Mouse (Mus musculus) liver, embryonic 11.5 days (tissue): ENCODE measurements at regions not wholly inside any gene's neighbourhood (a gene's known extent, or its start where the extent isn't known, plus 50 kb on each side); places are given as distances from the start of the nearest gene placed in this dataset.

Experiments used
- ATAC-seq: fragments of 200-750 bp; cut with Nextera tagmentation; replicated peaks from 2 replicates; pipeline ENCODE4 v1.8.0; 2017; ENCODE audit warnings: moderate number of reproducible peaks, mild to moderate bottlenecking, moderate TSS enrichment, moderate library complexity; ENCODE audit not compliant: low FRiP score
- DNase-seq: peaks from one replicate; pipeline ENCODE4 v3.0.0-alpha.2; 2017; ENCODE audit warnings: low spot score
- H3K27ac ChIP-seq: fragments of 300-500 bp; sonication (generic); 2 replicates; pipeline ENCODE4 v1.5.1; 2014; ENCODE audit warnings: mild to moderate bottlenecking, low read depth, low read length, control low read depth
- H3K27me3 ChIP-seq: fragments of 300-500 bp; sonication (generic); replicated peaks from 2 replicates; pipeline ENCODE4 v1.6.1; 2014; ENCODE audit warnings: low read length, mixed read lengths; ENCODE audit not compliant: control insufficient read depth, insufficient read depth
- H3K36me3 ChIP-seq: fragments of 300-500 bp; sonication (generic); 2 replicates; pipeline ENCODE4 v1.6.1; 2014; ENCODE audit warnings: mild to moderate bottlenecking, low read length, moderate library complexity, mixed read lengths; ENCODE audit not compliant: control insufficient read depth, insufficient read depth
- H3K4me1 ChIP-seq: fragments of 300-500 bp; sonication (generic); replicated peaks from 2 replicates; pipeline ENCODE4 v1.6.1; 2014; ENCODE audit warnings: low read length, mixed read lengths; ENCODE audit not compliant: control insufficient read depth, insufficient read depth
- H3K4me2 ChIP-seq: fragments of 300-500 bp; sonication (generic); 2 replicates; pipeline ENCODE4 v1.6.1; 2014; ENCODE audit warnings: mild to moderate bottlenecking, control low read depth, moderate library complexity
- H3K4me3 ChIP-seq: fragments of 300-500 bp; sonication (generic); 2 replicates; pipeline ENCODE4 v1.5.1; 2014; ENCODE audit warnings: low read depth, low read length, control low read depth
- H3K9ac ChIP-seq: fragments of 300-500 bp; sonication (generic); 2 replicates; pipeline ENCODE4 v1.6.1; 2014; ENCODE audit warnings: low read depth, low read length, control low read depth
- H3K9me3 ChIP-seq: fragments of 300-500 bp; sonication (generic); 2 replicates; pipeline ENCODE4 v1.6.1; 2016; ENCODE audit warnings: low read length, inconsistent platforms, mixed read lengths; ENCODE audit not compliant: control insufficient read depth
- WGBS: fragments of 180-500 bp; shearing (Covaris S2); extraction: QIAGEN DNeasy Blood & Tissue Kit; methylation state at CpG from one replicate; pipeline ENCODE4 v1.1.7; 2014; 5-methylcytosine and 5-hydroxymethylcytosine counted together

GRCm38 (mm10) chr13:97523523-97524412, 236.7 kb downstream of the Gm10260 start:
- ATAC-seq (no peak), DNase-seq (no peak)
- 55% methylated on average over 19 of the region's 19 CpGs for WGBS
- Histone ChIP-seq H3K9ac (no peak overlapping the region), H3K9me3 (no peaks in the 10 kb centered on the region), H3K27me3 (no peaks in the 10 kb centered on the region), H3K4me3 (no peak overlapping the region), H3K4me1 (no peaks in the 10 kb centered on the region), H3K4me2 (no peak overlapping the region), H3K27ac (no peak overlapping the region), H3K36me3 (no peaks in the 10 kb centered on the region)

DNA sequence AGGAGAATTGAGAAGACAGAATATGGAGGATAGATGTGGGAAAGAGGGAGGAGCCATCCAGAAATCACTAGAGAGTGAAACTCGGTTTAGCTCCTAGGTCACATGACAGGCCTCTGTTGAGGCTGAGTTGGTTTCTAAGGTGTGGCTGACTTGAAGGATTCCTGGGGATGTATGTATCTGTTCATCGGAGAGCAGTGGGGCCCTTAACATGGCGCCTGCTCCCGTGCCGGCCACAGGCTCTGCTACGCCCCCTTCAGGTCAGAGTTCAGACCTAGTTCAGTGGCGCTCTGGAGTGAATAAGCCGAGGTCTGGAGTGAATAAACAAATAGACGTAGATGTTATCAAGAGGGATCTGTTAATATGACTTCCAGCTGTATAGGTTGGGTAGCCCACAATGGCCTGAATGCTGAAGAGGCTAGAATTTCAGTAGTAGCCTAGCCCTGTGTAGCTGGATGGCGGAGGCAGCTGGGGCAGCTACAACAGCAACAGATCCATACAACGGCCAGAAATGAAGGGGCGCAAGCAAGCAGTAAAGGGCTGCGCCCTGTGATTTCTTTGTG, 239.4 kb downstream of the Gm10260 start:
- ATAC-seq: no peak
- DNase-seq: no peak
- no peaks in the 10 kb centered on the region for H3K9me3 ChIP-seq
- H3K4me1 ChIP-seq: no peaks in the 10 kb centered on the region
- no peak overlapping the region for H3K4me3 ChIP-seq
- no peaks in the 10 kb centered on the region for H3K27me3 ChIP-seq
- no peak overlapping the region for H3K9ac ChIP-seq
- H3K27ac ChIP-seq: no peak overlapping the region
- no peaks in the 10 kb centered on the region for H3K36me3 ChIP-seq
- H3K4me2 ChIP-seq: no peak overlapping the region
- 81% methylated on average over 13 of the region's 13 CpGs for WGBS

DNA sequence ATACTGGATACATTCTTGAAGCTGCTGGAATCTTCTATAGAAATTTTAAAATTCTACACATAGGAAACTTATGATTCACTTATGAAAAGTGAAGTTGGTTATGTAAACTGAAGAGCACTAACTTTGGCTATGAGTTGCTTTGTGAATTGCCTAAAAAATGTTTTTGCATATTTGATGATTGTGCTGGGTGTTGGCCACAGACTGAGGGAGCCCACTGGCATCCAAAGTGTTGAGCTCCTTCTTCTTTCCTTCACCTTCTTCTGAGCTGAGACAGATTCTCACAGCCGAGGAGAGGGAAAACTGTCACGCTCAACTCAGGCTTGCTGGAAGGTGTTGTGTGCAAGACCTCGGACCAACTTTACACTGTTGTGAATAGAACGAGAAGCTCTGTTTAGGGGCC, 243.7 kb downstream of the Gm10260 start:
- 87% methylated on average over 4 of the region's 4 CpGs for WGBS
- no peak for ATAC-seq
- no peaks in the 10 kb centered on the region for H3K9me3 ChIP-seq
- no peak for DNase-seq
- H3K4me1 ChIP-seq: no peaks in the 10 kb centered on the region
- H3K36me3 ChIP-seq: no peaks in the 10 kb centered on the region
- no peak overlapping the region for H3K27ac ChIP-seq
- no peak overlapping the region for H3K4me3 ChIP-seq
- H3K9ac ChIP-seq: no peak overlapping the region
- no peaks in the 10 kb centered on the region for H3K27me3 ChIP-seq
- no peak overlapping the region for H3K4me2 ChIP-seq

DNA sequence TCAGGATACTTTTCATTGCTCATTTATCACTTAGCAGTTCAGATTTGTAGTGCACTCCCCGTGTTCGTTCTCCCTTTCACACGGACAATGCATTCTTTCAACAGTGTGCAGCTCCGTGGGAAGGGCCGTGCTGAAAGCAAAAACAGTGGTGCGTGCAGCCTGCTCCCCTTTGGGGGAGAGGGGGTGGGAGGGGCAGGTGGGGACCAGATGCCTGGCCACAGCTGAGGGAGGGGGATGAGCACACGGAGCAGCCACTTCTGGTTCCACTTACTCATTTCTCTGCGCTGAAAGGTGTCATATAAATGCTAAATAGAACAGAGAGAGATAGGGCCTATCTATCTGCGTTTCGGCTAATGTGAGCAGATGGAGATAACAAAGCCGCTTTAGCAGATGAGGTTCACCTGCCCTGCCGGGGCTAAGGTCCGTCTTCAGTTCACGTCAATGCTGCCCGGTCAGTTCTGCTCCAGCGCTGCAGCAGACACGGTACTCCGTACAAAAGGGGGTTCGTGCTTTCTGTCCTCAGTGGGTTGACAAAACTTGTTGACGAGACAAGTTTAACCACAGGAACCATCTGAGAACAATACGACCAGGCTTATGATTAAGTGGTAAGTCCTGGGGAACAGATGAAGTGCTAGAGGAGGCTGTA, 245.9 kb downstream of the Gm10260 start:
- Histone ChIP-seq H3K4me2 (no peak overlapping the region), H3K36me3 (no peaks in the 10 kb centered on the region), H3K4me1 (peaks cover 7% of the 10 kb centered on the region), H3K9me3 (no peaks in the 10 kb centered on the region), H3K4me3 (no peak overlapping the region), H3K27ac (no peak overlapping the region), H3K9ac (no peak overlapping the region), H3K27me3 (no peaks in the 10 kb centered on the region)
- no peak for ATAC-seq
- no peak for DNase-seq
- WGBS: 56% methylated on average over 21 of the region's 21 CpGs

DNA sequence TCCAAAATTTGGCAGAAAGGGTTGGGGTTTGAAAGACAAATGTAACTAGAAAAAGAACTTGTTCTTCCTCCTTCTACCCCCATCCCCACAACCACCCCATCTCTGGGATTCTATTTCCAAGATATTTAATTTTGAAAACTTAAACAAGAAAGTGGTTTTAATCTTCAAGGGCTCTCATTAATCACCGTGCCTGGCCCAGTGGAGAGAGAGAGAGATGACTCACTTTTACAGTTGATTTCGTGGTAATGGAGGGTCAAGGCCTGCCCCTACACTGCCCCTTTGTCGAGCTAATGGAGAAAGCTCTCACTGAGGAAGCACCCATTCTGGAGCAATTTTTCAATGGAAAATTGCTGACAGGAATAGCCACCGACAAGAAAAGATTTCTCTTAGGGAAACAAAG, 247.9 kb downstream of the Gm10260 start:
- Histone ChIP-seq H3K27ac (no peak overlapping the region), H3K4me3 (no peak overlapping the region), H3K4me2 (no peak overlapping the region), H3K9me3 (no peaks in the 10 kb centered on the region), H3K9ac (no peak overlapping the region), H3K36me3 (no peaks in the 10 kb centered on the region), H3K27me3 (no peaks in the 10 kb centered on the region), H3K4me1 (peaks cover 7% of the 10 kb centered on the region)
- DNase-seq: no peak
- WGBS: 58% methylated on average over 4 of the region's 4 CpGs
- ATAC-seq: no peak

- Histone ChIP-seq H3K4me3 (no peak overlapping the region), H3K9me3 (no peaks in the 10 kb centered on the region), H3K9ac (no peak overlapping the region), H3K4me1 (peaks cover 7% of the 10 kb centered on the region), H3K36me3 (no peaks in the 10 kb centered on the region), H3K27me3 (no peaks in the 10 kb centered on the region), H3K4me2 (no peak overlapping the region), H3K27ac (no peak overlapping the region)
- DNase-seq: no peak
- 49% methylated on average over 10 of the region's 10 CpGs for WGBS
- ATAC-seq: no peak; the same call in 1 of the 2 replicates
Observed at GRCm38 (mm10) chr13:97510431-97511261, 249.8 kb downstream of the Gm10260 start.

- no peaks in the 10 kb centered on the region for H3K36me3 ChIP-seq
- no peak overlapping the region for H3K9ac ChIP-seq
- no peak overlapping the region for H3K4me3 ChIP-seq
- ATAC-seq (no peak), DNase-seq (no peak)
- WGBS: 90% methylated on average over 5 of the region's 5 CpGs
- no peaks in the 10 kb centered on the region for H3K9me3 ChIP-seq
- H3K4me2 ChIP-seq: no peak overlapping the region
- H3K4me1 ChIP-seq: no peaks in the 10 kb centered on the region
- H3K27ac ChIP-seq: no peak overlapping the region
- no peaks in the 10 kb centered on the region for H3K27me3 ChIP-seq
Observed at GRCm38 (mm10) chr13:97504949-97505348, 255.5 kb downstream of the Gm10260 start.

DNA sequence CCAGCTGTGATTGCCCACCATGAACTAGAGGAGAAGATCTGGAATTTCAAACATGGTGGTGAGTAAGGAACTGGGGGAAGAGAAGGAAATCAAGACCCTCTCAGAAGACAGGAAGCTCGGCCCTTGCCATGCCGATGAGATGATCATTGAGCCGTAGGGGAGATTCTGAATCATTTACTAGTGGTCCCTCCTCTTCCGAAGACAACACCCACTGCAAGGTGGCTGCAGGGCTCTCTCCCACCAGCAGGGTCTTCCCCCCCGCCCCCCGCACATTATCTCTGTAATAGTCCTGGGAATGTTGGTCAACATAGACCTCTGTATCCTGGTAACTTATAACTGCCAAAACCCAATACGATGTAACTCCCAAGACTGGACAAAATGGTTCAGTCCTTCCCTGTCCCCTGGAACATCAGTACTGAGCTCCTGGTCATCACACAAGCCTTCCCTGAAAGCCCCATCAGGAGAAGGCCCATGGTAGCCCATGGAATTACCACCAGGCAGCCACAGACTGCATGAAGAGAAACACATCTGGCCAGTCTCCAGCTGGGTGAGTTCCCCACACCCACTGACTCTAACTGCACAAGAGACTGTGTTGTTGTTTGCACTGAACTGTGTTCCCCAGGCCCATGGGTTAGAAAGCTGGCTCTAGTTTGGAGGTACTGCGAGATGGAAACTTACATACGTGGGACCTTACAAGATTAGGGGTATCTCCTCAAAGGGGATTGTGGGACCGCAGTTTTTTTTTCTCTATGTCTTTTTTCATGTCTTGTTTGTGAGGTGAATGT, 256.3 kb downstream of the Gm10260 start:
- no peak overlapping the region for H3K27ac ChIP-seq
- no peaks in the 10 kb centered on the region for H3K27me3 ChIP-seq
- ATAC-seq (no peak), DNase-seq (no peak)
- no peaks in the 10 kb centered on the region for H3K9me3 ChIP-seq
- 83% methylated on average over 10 of the region's 10 CpGs for WGBS
- H3K9ac ChIP-seq: no peak overlapping the region
- no peaks in the 10 kb centered on the region for H3K36me3 ChIP-seq
- H3K4me3 ChIP-seq: no peak overlapping the region
- H3K4me1 ChIP-seq: no peaks in the 10 kb centered on the region
- H3K4me2 ChIP-seq: no peak overlapping the region
